Mouse (Mus musculus): ENCODE measurements at regions not wholly inside any gene's neighbourhood (a gene's known extent, or its start where the extent isn't known, plus 50 kb on each side); places are given as distances from the start of the nearest gene placed in this dataset.

DNA sequence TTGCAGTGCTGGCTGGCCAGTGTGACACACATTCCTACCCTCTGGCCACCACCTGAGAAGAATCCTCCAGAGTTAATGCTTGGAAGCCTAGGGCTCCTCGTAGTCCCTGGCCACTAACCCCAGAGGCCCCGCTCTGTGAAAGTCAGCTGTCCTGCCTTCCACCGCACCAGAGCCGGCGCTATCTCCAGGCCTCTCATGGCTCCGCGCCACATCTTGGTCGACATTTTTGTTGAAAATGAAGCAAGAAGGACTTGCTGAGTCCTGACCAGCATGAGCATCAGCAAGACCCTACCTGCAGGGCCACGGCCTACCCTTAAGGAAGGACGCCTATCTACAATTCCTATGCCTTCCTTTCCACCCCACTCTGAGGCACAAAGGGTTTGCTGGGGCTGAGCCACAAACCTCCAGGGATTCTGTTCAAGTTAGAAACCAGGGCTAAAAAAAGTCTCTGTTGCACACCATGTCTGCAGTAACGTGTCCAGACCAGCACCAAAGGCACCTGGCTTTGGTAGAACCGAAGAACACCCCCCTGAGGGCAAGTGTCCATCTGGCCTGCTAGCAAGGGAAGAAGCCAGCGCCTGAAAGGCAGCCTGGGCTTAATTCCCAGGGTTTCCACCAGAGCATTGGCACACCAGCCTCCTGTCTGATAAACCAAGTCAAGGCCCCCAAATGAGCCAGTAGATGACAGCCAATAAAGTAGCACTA is 97.5 kb upstream of the Spred2 start:
- Histone ChIP-seq H3K9me3 (ENCODE audit: control insufficient read depth, low read length) (no peaks in the 10 kb centered on the region), H3K36me3 (ENCODE audit: control insufficient read depth, insufficient read depth, low read length) (no peaks in the 10 kb centered on the region), H3K27ac (replicated peaks; ENCODE audit: low read depth, low read length) (no peak overlapping the region), H3K4me3 (replicated peaks; ENCODE audit: low read length) (no peak overlapping the region), H3K4me1 (ENCODE audit: control insufficient read depth, insufficient read depth, low read length) (0 out of 2 replicates have a peak, but pooled peaks cover 5% of the 10 kb centered on the region), H3K27me3 (ENCODE audit: control insufficient read depth, insufficient read depth, low read length) (no peaks in the 10 kb centered on the region), H3K4me2 (replicated peaks; ENCODE audit: low read depth, low read length, severe bottlenecking) (no peak overlapping the region), H3K9ac (ENCODE audit: low read depth, low read length, severe bottlenecking) (no peak overlapping the region)
- WGBS: 79% methylated on average over 13 of the region's 13 CpGs
- DNase-seq (ENCODE audit: low spot score): no peak
- TF ChIP-seq POLR2A (IDR thresholded peaks at IDR 0.05; ENCODE audit: borderline replicate concordance, extremely low read depth, insufficient read depth, insufficient read length): no peak
- no peak for ATAC-seq (ENCODE audit: low FRiP score, low read depth)

DNA sequence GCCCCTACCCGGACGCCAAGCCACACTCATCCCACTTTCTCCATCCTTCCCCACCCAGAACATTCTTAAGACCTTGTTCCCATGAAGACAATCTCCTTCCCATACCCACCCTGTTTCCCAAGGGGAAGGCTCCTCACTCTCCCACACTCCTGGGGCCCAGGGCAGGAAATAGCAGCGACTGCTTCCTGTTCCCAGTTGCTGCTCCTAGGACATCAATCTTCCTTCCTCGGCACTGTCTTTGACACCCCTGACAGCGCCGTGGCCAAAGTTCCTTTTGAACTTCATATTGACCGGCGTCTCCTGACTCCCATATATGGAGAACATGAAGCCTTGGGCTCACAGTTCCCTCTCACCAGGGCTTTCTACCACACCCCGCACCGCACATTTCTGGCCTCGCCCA is 96.2 kb upstream of the Spred2 start:
- no peak overlapping the region for H3K4me3 ChIP-seq (replicated peaks; ENCODE audit: low read length)
- H3K27me3 ChIP-seq (ENCODE audit: control insufficient read depth, insufficient read depth, low read length): no peaks in the 10 kb centered on the region
- no peak for TF ChIP-seq POLR2A (IDR thresholded peaks at IDR 0.05; ENCODE audit: borderline replicate concordance, extremely low read depth, insufficient read depth, insufficient read length)
- H3K27ac ChIP-seq (replicated peaks; ENCODE audit: low read depth, low read length): no peak overlapping the region
- H3K36me3 ChIP-seq (ENCODE audit: control insufficient read depth, insufficient read depth, low read length): no peaks in the 10 kb centered on the region
- DNase-seq (ENCODE audit: low spot score): no peak
- ATAC-seq (ENCODE audit: low FRiP score, low read depth): no peak
- 66% methylated on average over 11 of the region's 11 CpGs for WGBS
- H3K4me2 ChIP-seq (replicated peaks; ENCODE audit: low read depth, low read length, severe bottlenecking): no peak overlapping the region
- H3K9me3 ChIP-seq (ENCODE audit: control insufficient read depth, low read length): no peaks in the 10 kb centered on the region
- H3K4me1 ChIP-seq (ENCODE audit: control insufficient read depth, insufficient read depth, low read length): 0 out of 2 replicates have a peak, but pooled peaks cover 5% of the 10 kb centered on the region
- no peak overlapping the region for H3K9ac ChIP-seq (ENCODE audit: low read depth, low read length, severe bottlenecking)

DNA sequence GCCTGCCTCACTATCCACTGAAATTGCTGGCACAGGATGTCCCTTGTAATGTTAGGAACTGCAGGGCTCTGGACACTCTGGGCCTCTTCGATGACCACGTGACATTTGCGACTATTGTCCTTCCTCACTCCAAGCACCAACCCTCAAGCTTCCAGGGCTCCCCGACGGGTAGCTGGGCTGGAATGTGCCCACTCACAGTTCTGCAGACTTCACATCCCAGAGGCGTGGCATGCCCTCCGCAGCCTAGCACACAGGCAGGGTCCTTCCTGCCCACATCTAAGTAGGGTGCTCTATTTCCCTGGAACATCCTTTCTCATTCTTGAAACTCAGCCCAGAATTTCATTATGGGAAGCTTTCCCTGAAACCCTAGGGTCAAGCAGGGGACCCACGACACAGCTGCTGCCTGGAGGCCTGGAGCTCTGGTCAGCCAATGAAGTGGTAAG is 95.2 kb upstream of the Spred2 start:
- no peak for ATAC-seq (ENCODE audit: low FRiP score, low read depth)
- 67% methylated on average over 8 of the region's 8 CpGs for WGBS
- no peak overlapping the region for H3K4me3 ChIP-seq (replicated peaks; ENCODE audit: low read length)

DNA sequence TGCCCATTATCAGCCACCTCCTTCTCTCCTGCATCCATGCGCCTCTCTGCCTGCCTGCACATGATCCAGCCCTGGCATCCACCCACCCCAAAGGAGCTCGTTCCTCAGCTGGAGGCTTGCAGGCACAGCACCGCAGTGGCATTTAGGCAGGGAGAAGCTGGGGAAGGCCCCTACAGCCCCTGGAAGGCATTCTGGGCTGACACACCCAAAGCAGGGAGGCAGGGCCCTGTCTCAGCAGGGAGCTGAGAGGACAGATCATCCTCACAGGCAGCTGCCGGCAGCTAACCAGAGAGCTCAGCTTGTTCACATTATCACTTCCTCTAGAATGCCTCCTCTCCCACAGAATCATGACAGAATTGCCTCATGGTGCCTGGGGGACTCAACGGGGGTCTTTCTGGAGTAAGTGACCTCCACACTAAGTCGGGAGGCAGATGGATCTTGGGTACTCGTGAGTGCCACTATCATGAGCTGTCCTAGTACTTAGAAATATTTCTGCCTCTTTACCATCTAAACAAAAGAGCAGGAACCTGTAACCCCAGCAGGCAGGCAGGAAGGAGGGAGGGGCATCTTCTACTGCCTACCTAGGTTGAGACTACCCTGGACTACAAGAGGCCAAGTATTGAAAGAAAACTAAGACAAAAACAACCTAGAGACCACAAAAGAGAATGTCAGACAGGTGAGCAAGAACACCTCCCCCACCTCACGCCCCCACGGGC is 94.5 kb upstream of the Spred2 start:
- 28% methylated on average over 9 of the region's 9 CpGs for WGBS
- Histone ChIP-seq H3K27me3 (ENCODE audit: control insufficient read depth, insufficient read depth, low read length) (no peaks in the 10 kb centered on the region), H3K4me2 (replicated peaks; ENCODE audit: low read depth, low read length, severe bottlenecking) (no peak overlapping the region), H3K4me3 (replicated peaks; ENCODE audit: low read length) (no peak overlapping the region), H3K9ac (ENCODE audit: low read depth, low read length, severe bottlenecking) (no peak overlapping the region), H3K4me1 (ENCODE audit: control insufficient read depth, insufficient read depth, low read length) (0 out of 2 replicates have a peak, but pooled peaks cover 5% of the 10 kb centered on the region), H3K27ac (replicated peaks; ENCODE audit: low read depth, low read length) (no peak overlapping the region), H3K9me3 (ENCODE audit: control insufficient read depth, low read length) (no peaks in the 10 kb centered on the region), H3K36me3 (ENCODE audit: control insufficient read depth, insufficient read depth, low read length) (no peaks in the 10 kb centered on the region)
- DNase-seq (ENCODE audit: low spot score) (no peak), ATAC-seq (ENCODE audit: low FRiP score, low read depth) (no peak)
- TF ChIP-seq POLR2A (IDR thresholded peaks at IDR 0.05; ENCODE audit: borderline replicate concordance, extremely low read depth, insufficient read depth, insufficient read length): no peak

More for the DNA sequence above, 95.2 kb upstream of the Spred2 start:
- Histone ChIP-seq H3K27me3 (ENCODE audit: control insufficient read depth, insufficient read depth, low read length) (no peaks in the 10 kb centered on the region), H3K36me3 (ENCODE audit: control insufficient read depth, insufficient read depth, low read length) (no peaks in the 10 kb centered on the region), H3K4me2 (replicated peaks; ENCODE audit: low read depth, low read length, severe bottlenecking) (no peak overlapping the region), H3K9ac (ENCODE audit: low read depth, low read length, severe bottlenecking) (no peak overlapping the region), H3K4me1 (ENCODE audit: control insufficient read depth, insufficient read depth, low read length) (0 out of 2 replicates have a peak, but pooled peaks cover 5% of the 10 kb centered on the region), H3K9me3 (ENCODE audit: control insufficient read depth, low read length) (no peaks in the 10 kb centered on the region), H3K27ac (replicated peaks; ENCODE audit: low read depth, low read length) (no peak overlapping the region)
- DNase-seq (ENCODE audit: low spot score): no peak
- no peak for TF ChIP-seq POLR2A (IDR thresholded peaks at IDR 0.05; ENCODE audit: borderline replicate concordance, extremely low read depth, insufficient read depth, insufficient read length)

DNA sequence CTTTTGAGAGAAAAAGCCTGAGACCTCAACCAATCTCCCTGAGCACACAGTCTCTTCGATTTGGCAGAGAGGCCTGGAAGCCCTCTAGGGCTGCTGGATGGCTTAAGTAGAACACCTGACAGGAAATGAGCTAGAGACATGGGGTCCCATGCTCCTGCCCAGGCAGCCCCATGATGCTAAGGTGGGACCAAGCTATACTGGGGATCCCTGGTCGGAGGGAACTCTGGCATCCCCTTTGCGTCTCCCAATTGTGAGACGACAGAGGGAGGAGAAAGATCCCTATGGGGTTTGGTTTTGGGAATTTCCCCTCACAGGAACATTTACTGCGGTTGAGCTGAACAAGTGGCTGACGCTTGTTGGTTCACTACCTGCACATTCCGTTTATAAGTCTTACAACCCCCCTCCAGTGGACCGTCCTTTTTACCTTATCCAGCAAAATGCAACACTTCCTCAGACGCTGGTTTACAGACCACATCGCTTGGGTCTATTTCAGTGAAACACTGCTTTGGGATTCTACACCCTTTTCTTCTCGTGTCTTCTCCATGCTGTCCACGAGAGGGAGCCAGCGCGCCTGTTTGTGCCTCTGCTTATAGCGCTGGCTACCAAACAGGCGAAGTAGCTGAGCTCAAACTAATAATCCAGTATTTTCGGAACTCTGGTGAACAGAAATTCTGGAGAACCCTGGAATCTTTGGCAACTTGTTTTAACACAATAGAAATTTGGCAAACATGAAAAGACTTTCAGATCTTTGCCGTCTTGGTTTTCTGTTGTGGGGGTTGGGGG is 93.7 kb upstream of the Spred2 start:
- WGBS: 15% methylated on average over 18 of the region's 18 CpGs

More for the DNA sequence above, 93.7 kb upstream of the Spred2 start:
- no peak overlapping the region for H3K9ac ChIP-seq (ENCODE audit: low read depth, low read length, severe bottlenecking)
- H3K4me3 ChIP-seq (replicated peaks; ENCODE audit: low read length): no peak overlapping the region
- no peaks in the 10 kb centered on the region for H3K36me3 ChIP-seq (ENCODE audit: control insufficient read depth, insufficient read depth, low read length)
- ATAC-seq (ENCODE audit: low FRiP score, low read depth) (peak; percentile 62; the same call in 1 of the 2 replicates), DNase-seq (ENCODE audit: low spot score) (peak; percentile 72)
- H3K4me2 ChIP-seq (replicated peaks; ENCODE audit: low read depth, low read length, severe bottlenecking): no peak overlapping the region
- no peak overlapping the region for H3K27ac ChIP-seq (replicated peaks; ENCODE audit: low read depth, low read length)
- no peaks in the 10 kb centered on the region for H3K9me3 ChIP-seq (ENCODE audit: control insufficient read depth, low read length)
- no peaks in the 10 kb centered on the region for H3K27me3 ChIP-seq (ENCODE audit: control insufficient read depth, insufficient read depth, low read length)
- no peak for TF ChIP-seq POLR2A (IDR thresholded peaks at IDR 0.05; ENCODE audit: borderline replicate concordance, extremely low read depth, insufficient read depth, insufficient read length)
- peaks cover 6% of the 10 kb centered on the region; the same call in 1 of the 2 replicates for H3K4me1 ChIP-seq (ENCODE audit: control insufficient read depth, insufficient read depth, low read length)
